Mouse (Mus musculus) brain, adult 2 months (tissue): ENCODE results near the gene Fcor.

Experiments used
- DNase-seq: peaks from one replicate; pipeline ENCODE4 v3.0.0; 2011; ENCODE audit warnings: low read depth, low spot score

The Fcor gene

GRCm38 (mm10) chr8:3671980-3672491 is at the start of gene Fcor:
Gene Fcor, minus strand, starts transcription at chr8:3672362.
- peak; percentile 95 for DNase-seq

DNA sequence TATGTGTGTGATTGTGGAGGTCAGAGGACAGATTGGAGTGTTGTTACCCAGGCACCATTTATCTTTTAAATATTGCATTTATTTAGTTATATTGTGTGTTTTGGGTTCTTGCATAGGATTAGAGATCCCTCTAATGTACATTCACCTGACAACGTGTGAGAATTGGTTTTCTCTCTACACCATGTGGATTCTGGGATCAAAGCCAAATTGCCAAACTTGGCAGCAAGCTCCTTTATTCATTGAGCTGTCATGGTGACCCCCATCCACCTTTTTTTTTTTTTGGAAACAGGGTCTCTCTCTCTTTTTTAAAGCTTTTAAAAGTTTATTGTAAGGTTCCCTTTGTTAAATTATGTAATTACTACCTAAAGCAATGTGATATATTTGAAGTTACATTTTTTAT is 48.9 kb upstream of the Fcor start:
- no peak for DNase-seq

DNA sequence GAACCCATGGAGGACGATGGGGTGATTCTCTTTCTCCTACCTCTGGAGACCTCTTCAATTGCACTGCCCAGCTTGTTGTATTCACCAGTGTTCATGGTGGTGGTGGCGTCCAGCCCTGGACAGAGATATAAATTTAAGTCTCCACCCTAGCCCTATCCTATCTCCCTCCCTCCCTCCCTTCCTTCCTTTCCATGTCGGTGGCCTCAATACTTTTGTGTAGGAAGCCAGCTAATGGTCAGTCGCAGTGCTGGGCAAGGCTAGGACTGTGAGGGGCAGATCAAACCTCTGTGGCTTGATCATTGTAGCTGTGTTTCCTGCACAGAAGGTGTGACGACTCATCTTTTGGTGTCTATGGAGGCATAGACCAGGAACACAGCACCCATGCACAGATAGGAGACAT is 48.4 kb upstream of the Fcor start, which contains the start of gene Clec4g:
Clec4g (minus strand) TSS at position 101 of the 400 bp plus-strand sequence.
- DNase-seq, result no peak

GRCm38 (mm10) chr8:3718559-3718958 is 46.4 kb upstream of the Fcor start:
- DNase-seq, result peak; percentile 61

- DNase-seq, result no peak
Measured at GRCm38 (mm10) chr8:3717321-3717954, 45.3 kb upstream of the Fcor start.

- DNase-seq, result peak; percentile 2
Measured at GRCm38 (mm10) chr8:3711646-3712045, 39.5 kb upstream of the Fcor start.

- no peak for DNase-seq
Measured at GRCm38 (mm10) chr8:3710312-3710711, 38.1 kb upstream of the Fcor start.

DNA sequence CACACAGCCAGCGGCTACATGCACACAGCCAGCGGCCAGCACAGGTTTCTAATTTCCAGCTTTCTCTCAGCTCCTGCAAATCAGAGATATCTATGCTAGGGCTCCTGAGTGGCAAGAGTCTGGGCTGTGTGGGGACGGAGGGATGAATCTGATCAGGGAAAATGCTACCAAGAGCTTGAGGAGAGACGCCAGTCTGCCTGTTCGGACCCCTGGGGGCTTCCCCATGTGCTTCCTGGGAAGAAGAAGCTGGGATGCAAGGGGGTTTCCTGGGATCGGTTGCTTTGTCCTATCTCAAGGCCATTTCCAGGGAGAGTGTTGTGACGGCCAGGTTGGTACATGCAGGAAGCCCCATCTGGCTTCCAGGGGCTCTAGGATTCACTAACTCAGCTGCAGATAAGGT is 35.4 kb upstream of the Fcor start:
- DNase-seq, result no peak

DNA sequence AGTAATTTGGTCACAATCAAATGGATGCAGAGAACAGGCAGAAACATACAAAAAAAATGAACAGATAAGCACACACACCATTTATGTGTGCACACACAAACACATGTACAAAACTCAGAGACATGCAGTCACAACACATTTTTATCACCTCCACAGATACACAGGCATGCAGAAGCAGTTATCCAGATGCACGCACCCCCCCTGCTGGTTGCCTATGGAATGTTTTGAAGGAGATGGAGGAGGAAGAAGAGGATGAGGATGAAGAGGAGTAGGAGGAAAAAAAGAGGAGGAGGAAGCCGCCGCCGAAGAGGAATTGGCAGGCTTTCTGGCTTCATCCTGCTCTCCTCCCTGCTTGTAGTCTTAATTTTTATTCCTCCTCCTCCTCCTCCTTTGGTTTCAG is 33.5 kb upstream of the Fcor start:
- DNase-seq, result peak; percentile 49

DNA sequence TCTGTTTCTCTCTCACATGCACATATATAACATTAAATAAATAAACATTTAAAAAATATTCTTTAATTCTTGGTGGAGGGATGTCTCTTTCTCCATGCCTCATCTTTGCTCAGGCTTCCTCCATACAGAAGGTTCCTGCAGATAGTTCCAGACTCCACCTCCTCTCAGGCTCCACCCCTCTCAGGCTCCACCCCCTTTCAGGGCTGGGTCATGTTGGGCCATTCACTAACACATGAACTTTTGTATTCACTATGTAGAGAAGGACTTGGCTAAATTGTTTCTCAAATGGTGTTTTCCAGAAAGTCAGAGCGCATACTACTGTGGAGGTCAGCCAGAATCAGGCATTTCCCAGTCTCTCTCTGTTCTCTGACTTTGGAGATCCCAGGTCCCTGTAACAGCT is 29.3 kb upstream of the Fcor start:
- no peak for DNase-seq

GRCm38 (mm10) chr8:3694121-3694520 is 22.0 kb upstream of the Fcor start, which contains the start of gene Fcer2a:
Gene Fcer2a, minus strand, starts transcription at chr8:3694175.
- no peak for DNase-seq

GRCm38 (mm10) chr8:3690774-3691173 is 18.6 kb upstream of the Fcor start:
- no peak for DNase-seq

- DNase-seq, result no peak
Measured at GRCm38 (mm10) chr8:3687537-3687936, 15.4 kb upstream of the Fcor start.

GRCm38 (mm10) chr8:3685422-3685821 is 13.3 kb upstream of the Fcor start:
- no peak for DNase-seq

DNA sequence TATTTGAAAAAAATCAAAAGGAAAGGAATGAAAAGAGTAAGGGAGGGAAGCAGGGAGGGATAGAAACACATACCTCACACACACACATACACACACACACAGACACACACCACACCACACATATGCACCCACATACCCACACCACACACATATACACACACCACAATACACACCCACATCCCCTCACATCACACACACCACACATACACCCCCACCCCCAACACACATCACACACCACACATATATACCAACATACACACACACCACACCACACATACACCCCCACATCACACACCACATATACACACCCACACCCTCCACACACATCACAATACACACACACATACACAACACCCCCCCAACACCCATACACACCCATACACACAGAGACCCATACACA is 12.4 kb upstream of the Fcor start:
- no peak for DNase-seq

DNA sequence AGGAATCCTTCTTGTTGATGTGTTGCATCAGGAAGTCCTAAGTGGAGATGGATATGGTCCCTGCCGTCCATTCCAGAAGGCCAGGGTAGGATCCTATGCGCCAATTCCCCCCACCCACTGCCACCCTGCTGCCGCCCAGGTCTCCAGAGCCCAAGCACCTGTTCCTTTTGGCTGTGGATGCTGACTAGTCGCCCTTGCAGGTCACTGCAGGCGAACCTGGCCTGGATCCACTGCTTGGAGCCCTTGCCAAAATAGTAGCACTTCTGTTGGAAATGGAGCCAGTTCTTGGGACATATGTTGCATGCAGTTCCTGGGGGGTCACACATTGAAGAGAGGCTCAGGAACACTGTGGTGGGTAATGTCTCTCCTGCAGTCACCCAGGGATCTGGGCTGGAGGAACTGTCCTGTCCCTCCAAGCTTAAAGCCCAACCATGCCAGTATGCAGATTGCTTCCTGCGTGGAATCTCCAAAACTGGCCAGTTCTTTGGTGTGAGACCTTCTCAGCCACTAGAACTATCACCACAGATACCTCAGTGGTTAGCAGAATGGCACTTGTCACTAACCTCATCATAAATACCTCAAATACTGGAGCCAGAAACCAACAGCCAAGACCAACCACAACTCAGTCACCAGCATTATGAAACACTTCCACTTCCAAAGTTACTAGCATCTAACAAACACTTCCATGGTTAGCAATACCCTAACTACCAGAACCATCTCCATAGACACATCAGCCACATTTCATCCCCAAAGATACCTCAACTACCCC is 11.4 kb upstream of the Fcor start:
- DNase-seq, result peak; percentile 88

GRCm38 (mm10) chr8:3682435-3682834 is 10.3 kb upstream of the Fcor start:
- DNase-seq, result peak; percentile 38

- no peak for DNase-seq
Measured at GRCm38 (mm10) chr8:3679656-3680055, 7.5 kb upstream of the Fcor start.

- peak; percentile 74 for DNase-seq
Measured at GRCm38 (mm10) chr8:3679236-3679635, 7.1 kb upstream of the Fcor start.

DNA sequence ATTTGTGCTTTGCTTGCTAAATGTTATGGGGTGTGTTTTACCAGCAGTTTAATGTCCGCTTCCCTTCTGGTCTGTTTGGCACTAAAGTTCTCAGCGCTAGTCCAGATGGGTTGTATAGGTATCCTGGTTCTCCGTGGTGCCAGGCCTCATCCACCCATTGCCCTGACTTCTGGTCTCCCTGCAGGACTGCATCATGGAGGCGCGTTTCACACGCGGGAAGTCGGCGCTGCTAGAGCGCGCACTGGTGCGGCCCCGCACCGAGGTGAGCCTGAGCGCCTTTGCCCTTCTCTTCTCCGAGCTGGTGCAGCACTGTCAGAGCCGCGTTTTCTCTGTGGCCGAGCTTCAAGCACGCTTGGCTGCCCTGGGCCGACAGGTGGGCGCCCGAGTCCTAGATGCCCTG is 6.7 kb upstream of the Fcor start:
- no peak for DNase-seq

DNA sequence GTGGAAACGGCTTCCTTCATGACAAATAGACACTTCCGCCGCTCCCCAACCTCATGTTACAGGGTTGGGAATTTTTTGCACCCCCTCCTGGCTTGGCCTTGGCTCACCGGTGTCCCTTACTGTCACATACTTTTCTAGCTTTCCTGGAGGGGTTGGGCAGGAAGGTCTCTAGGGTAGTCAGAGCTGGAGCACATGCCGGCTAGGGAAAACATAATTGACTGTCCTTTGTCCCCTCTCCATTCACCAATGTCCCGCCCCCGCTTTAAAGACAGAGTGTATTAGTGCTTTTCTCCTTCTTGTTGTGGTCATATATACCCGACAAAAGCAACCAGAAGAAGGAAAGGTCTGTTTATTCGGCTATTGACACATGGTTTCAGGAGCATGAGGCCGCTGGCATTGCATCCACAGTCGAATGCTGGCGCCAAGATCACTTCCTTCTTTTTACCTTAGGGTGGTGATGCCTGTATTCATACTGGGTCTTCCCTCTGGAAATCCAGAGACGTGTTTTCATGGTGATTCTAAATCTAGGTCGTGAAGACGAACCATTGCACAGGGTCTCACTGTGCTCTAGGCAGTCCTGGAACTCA is 4.9 kb upstream of the Fcor start:
- peak; percentile 29 for DNase-seq

GRCm38 (mm10) chr8:3676131-3676992 is 4.2 kb upstream of the Fcor start, which contains the start of gene Trappc5:
Gene Trappc5, plus strand, starts transcription at chr8:3676299.
- peak; percentile 97 for DNase-seq
